Mouse (Mus musculus) B cell, adult 2 months (primary cell): ENCODE measurements around the gene Vmn2r74.

Experiments
- DNase-seq, 2 experiments: peaks; one replicate each; pipeline ENCODE4 v3.0.0; 2022

Gene Vmn2r74

DNA sequence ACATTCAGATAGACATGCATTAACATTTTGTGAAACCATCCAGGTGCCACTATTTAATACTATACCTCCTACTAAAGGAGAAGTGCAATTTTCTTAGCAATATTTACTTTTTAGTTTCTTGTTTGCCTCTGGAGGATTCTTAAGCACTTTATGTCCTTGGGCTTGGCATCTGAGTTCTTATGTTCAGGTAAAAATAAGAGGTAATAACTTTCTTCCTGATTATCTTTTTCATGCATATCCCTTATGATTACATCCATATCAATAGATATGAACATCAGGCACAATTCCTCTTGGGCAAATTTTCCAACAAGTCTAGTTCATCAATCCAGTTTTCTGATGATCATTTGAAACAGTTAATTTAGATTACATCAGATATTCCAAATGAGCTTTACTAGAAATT, at the start of gene Vmn2r74:
Gene Vmn2r74, minus strand, starts transcription at position 101 of the 400 bp plus-strand sequence.
- DNase-seq = no peak

DNA sequence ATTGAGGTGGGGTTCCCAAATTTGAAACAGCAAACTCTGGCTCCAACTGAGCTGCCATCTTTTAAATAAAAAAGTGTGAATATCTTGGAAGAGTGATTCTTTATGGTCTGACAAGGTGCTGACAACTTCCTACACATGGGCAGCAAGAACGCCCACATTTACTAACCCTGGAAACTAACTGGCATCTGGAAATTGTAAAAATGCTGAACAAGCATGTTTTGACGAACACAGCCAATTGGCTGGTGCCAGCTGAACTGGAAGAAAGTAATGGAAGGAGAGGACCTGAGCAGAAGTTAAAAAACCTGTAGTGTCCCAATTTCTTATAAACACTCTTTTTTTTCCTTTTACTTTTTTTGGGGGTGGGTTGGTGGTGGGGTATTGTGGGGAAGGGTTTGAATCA, 46.1 kb upstream of the Vmn2r74 start:
- no peak for DNase-seq
